In genomic region chr10:53470200-53470599, GRCm38 (mm10) we compare ENCODE assay signal across 16 mouse cellular contexts.
DNase-seq lines count a peak whose midpoint lies in the region; ATAC-seq lines count a peak whose summit lies in the region.
"Had no signal": no experiment of that assay in that cellular context is flagged by ENCODE, and none has a peak within 500 bp of the region (broad histone marks: within the 10 kb centered on the region; RNA-seq: fewer than 3 reads in every experiment).

No protein-coding gene starts in this region.

- DNase-seq in heart, adult 11 months: peak; percentile 43
- DNase-seq in heart, postnatal 4 days: no peak
- DNase-seq in A20 (ENCODE audit: low read depth, low spot score): peak; percentile 11
- no peak for DNase-seq in layer of hippocampus, adult 18-20 months (ENCODE audit: low spot score in 2 of 2)
- no peak for DNase-seq in liver
- DNase-seq: adrenal gland, adult 8-10 months; adrenal gland, postnatal 25 days; cerebellum, adult 18-20 months; cerebellum, adult 9-10 months; cerebellum, postnatal 14 days; forebrain, postnatal 0 days had no signal

- peak; percentile 84 for ATAC-seq in megakaryocyte, adult 5-6 weeks (ENCODE audit: poor library complexity, severe bottlenecking)
- ATAC-seq in neutrophil, adult 5-6 weeks (ENCODE audit: extremely low read depth, insufficient number of reproducible peaks, low FRiP score, poor library complexity, severe bottlenecking): 0 out of 2 replicates have a peak, but pooled peaks have one; percentile 1
- ATAC-seq: CD4-positive, CD25-positive, alpha-beta regulatory T cell, adult 4 months; forebrain, embryonic 14.5 days; forebrain, postnatal 0 days; inflammation-experienced regulatory T-cells, adult 6 months had no signal

Comparison
In these comparisons a context has a peak if more than half of its experiments do, and no peak if none do; other contexts are left out.
1. DNase-seq: peak in heart, adult 11 months (single experiment) and A20 (single experiment); none in heart, postnatal 4 days (single experiment), layer of hippocampus, adult 18-20 months (0 of 2) and liver (single experiment).